Mouse (Mus musculus): ENCODE measurements around the gene Gm10272. TPM values are rescaled to one million over a fixed set of nuclear protein-coding genes. Genes with fewer than 3 reads are reported as not detected.

Gene Gm10272
- polyA plus RNA-seq (2021; fragmentation: Nextera tagmentation): not detected in 2 replicates
- long read RNA-seq, experiment 1: 0 reads
- long read RNA-seq, experiment 2: 0 reads

DNA sequence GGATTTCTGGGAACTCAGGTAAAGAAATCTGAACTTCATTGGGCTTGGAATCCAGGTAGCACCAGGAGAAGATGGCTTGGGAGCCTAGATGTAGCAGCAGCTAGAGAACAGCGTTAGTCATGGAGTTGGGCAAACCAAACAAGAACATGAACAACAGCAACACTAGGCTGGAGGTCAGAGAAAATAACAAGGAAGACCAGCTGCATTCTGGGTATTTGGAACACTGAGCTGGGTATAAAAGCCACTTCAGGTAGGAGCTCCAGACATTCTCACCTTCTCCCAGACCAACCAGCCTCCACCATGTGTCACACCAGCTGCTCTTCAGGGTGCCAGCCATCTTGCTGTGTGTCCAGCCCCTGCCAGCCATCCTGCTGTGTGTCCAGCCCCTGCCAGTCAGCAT, at the start of gene Gm10272:
Gm10272 (plus strand) TSS at position 301 of the 400 bp plus-strand sequence.

DNA sequence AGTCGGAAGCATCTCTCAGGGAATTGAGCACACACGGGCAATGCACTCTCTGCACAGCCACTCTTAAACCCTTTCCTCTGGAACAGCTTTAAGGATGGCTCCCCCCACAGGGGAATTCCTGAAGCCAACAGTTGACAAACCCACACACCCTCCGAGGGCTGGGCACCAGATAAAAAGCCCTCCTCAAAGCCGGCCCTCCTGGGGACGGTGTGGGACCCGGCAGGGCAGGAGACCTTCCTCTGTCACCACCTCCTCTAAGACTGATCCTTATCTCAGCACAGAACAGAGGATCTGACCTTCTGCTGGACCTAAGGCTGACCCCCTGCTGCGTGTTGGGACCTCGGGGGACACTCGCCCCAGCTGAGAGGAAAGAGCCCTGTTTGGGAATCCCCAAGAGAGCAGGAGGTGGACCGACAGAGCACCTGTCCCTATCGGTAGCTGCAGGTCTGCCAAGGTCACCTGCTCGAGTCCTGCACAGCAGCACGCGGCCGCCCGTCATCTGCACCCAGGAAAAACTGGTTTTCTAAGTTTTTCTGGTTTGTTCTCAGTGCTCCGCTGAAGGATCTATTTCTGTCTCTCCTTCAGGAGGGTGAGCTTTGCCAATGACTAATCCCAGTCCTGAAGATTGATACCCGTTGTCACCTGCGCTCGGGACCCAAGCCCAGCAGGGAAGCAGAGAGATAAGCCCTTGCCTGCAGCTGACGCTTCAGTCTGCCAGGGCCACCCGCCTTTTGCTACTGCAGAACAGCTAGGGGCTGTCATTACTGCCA, 20.3 kb upstream of the Gm10272 start, which contains the start of gene Tspear:
Tspear (plus strand) TSS at position 675 of the 770 bp plus-strand sequence.

DNA sequence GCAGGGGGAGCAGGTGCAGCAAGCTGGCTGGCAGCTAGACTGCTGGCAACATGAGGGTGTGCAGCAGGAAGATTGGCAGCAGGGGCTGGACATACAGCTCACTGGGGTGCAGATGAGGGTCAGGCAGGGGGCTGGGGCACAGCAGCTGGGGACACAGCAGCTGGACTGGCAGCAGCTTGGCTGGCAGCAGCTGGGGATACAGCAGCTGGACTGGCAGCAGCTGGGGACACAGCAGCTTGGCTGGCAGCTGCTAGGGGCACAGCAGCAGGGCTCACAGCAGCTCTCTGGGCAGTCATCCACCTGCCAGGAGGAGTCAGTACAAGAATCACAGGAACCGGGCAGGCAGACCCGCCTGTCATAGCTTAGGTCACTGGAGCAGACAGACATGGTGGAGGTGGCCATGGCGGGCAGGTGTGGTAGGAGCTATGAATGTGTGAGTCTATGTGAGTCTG, 16.0 kb upstream of the Gm10272 start, which contains the start of gene Gm19402:
Gm19402 (minus strand) TSS at position 402 of the 452 bp plus-strand sequence.

GRCm38 (mm10) chr10:77697133-77697532, 9.3 kb upstream of the Gm10272 start, which contains the start of gene Gm9508:
Gene Gm9508, minus strand, starts transcription at chr10:77697233.

DNA sequence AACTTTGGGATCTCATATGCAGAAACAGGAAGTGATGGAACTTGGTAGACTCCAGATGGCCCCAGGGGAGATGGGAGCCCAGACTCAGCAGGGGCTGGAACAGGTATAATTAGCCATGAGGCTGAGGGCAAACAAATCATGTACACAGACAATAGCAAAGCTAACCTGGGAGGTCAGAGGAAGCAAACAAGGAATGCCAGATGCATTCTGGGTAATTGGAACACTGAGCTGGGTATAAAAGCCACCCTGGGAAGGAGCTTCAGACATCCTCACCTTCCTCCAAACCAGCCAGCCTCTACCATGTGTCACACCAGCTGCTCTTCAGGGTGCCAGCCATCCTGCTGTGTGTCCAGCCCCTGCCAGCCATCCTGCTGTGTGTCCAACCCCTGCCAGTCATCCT, 4.7 kb downstream of the Gm10272 start, which contains the start of gene Gm10024:
Gm10024 (plus strand) TSS at position 301 of the 400 bp plus-strand sequence.

GRCm38 (mm10) chr10:77715507-77715906, 9.1 kb downstream of the Gm10272 start, which contains the start of gene Gm10142:
Gene Gm10142, plus strand, starts transcription at chr10:77715807.

DNA sequence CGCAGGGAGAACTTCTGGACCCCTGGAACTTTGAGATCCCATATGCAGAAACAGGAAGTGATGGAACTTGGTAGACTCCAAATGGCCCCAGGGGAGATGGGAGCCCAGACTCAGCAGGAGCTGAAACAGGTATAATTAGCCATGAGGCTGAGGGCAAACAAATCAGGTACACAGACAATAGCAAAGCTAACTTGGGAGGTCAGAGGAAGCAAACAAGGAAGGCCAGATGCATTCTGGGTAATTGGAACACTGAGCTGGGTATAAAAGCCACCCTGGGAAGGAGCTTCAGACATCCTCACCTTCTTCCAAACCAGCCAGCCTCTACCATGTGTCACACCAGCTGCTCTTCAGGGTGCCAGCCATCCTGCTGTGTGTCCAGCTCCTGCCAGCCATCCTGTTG, 13.9 kb downstream of the Gm10272 start, which contains the start of gene Krtap12-1:
Krtap12-1 (plus strand) TSS at position 301 of the 400 bp plus-strand sequence.

DNA sequence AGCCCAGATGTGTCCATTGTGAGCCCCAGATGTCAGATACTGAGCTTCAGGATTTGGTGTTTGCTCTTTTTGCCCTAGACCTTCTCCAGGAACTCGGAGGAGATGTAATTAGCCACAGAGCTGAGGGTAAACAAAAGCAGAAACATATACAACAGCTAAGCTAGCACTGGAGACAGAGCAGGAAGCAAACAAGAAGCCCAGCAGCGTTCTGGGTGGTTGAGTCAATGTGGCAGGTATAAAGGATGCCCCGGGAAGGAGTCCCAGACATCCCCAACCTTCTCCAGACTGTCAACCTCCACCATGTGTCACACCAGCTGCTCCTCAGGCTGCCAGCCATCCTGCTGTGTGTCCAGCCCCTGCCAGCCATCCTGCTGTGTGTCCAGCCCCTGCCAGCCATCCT, 19.8 kb downstream of the Gm10272 start, which contains the start of gene Gm10100:
Gm10100 (plus strand) TSS at position 301 of the 400 bp plus-strand sequence.

GRCm38 (mm10) chr10:77741924-77742688, 35.7 kb downstream of the Gm10272 start, which contains the start of gene Gm18596:
Gene Gm18596, minus strand, starts transcription at chr10:77742638.

GRCm38 (mm10) chr10:77751254-77751653, 44.8 kb downstream of the Gm10272 start, which contains the start of gene Gm9736:
Gene Gm9736, minus strand, starts transcription at chr10:77751354.

Other genes starting within 250 kb of the Gm10272 start
- gene Fam207a, start 190.8 kb upstream of the Gm10272 start, polyA plus RNA-seq (2021; fragmentation: Nextera tagmentation): 26.3 and 30.1 TPM in 2 replicates
- 6.9 and 7.4 TPM in 2 replicates for gene Itgb2, start 176.4 kb upstream of the Gm10272 start, polyA plus RNA-seq (2021; fragmentation: Nextera tagmentation)
- 78.1 and 78.4 TPM in 2 replicates for gene Pttg1ip, start 124.9 kb upstream of the Gm10272 start, polyA plus RNA-seq (2021; fragmentation: Nextera tagmentation)
- 138 and 169 TPM in 2 replicates for gene Sumo3, start 100.5 kb upstream of the Gm10272 start, polyA plus RNA-seq (2021; fragmentation: Nextera tagmentation)
- gene Gm49325, start 100.4 kb upstream of the Gm10272 start, polyA plus RNA-seq (2021; fragmentation: Nextera tagmentation): 2.2 and 4.3 TPM in 2 replicates
- gene Ube2g2, start 84.4 kb upstream of the Gm10272 start, polyA plus RNA-seq (2021; fragmentation: Nextera tagmentation): 64.6 and 69.3 TPM in 2 replicates
- 0.09 and 0.26 TPM in 2 replicates for gene Tspear, start 20.1 kb upstream of the Gm10272 start, polyA plus RNA-seq (2021; fragmentation: Nextera tagmentation)
- not detected in 2 replicates for gene Gm19402, start 15.9 kb upstream of the Gm10272 start, polyA plus RNA-seq (2021; fragmentation: Nextera tagmentation)
- not detected in 2 replicates for gene Gm9508, start 9.4 kb upstream of the Gm10272 start, polyA plus RNA-seq (2021; fragmentation: Nextera tagmentation)
- not detected in 2 replicates for gene Gm10024, start 4.8 kb downstream of the Gm10272 start, polyA plus RNA-seq (2021; fragmentation: Nextera tagmentation)
- not detected in 2 replicates for gene Gm10142, start 9.2 kb downstream of the Gm10272 start, polyA plus RNA-seq (2021; fragmentation: Nextera tagmentation)
- not detected in 2 replicates for gene Krtap12-1, start 14.0 kb downstream of the Gm10272 start, polyA plus RNA-seq (2021; fragmentation: Nextera tagmentation)
- not detected in 2 replicates for gene Gm10100, start 19.9 kb downstream of the Gm10272 start, polyA plus RNA-seq (2021; fragmentation: Nextera tagmentation)
- not detected in 2 replicates for gene Gm18596, start 36.0 kb downstream of the Gm10272 start, polyA plus RNA-seq (2021; fragmentation: Nextera tagmentation)
- not detected in 2 replicates for gene Gm9736, start 44.7 kb downstream of the Gm10272 start, polyA plus RNA-seq (2021; fragmentation: Nextera tagmentation)
- not detected in 2 replicates for gene Gm3233, start 53.1 kb downstream of the Gm10272 start, polyA plus RNA-seq (2021; fragmentation: Nextera tagmentation)
- gene Gm3238, start 64.7 kb downstream of the Gm10272 start, polyA plus RNA-seq (2021; fragmentation: Nextera tagmentation): not detected in 2 replicates
- gene Gm7138, start 70.3 kb downstream of the Gm10272 start, polyA plus RNA-seq (2021; fragmentation: Nextera tagmentation): not detected in 2 replicates
- not detected in 2 replicates for gene Gm3250, start 75.9 kb downstream of the Gm10272 start, polyA plus RNA-seq (2021; fragmentation: Nextera tagmentation)
- gene Gm7137, start 81.6 kb downstream of the Gm10272 start, polyA plus RNA-seq (2021; fragmentation: Nextera tagmentation): not detected in 2 replicates
- gene Gm9639, start 88.5 kb downstream of the Gm10272 start, polyA plus RNA-seq (2021; fragmentation: Nextera tagmentation): not detected in 2 replicates
- not detected in 2 replicates for gene Gm19668, start 92.5 kb downstream of the Gm10272 start, polyA plus RNA-seq (2021; fragmentation: Nextera tagmentation)
- gene Gm9507, start 105.2 kb downstream of the Gm10272 start, polyA plus RNA-seq (2021; fragmentation: Nextera tagmentation): not detected in 2 replicates
- not detected in 2 replicates for gene Gm2696, start 108.1 kb downstream of the Gm10272 start, polyA plus RNA-seq (2021; fragmentation: Nextera tagmentation)
- not detected in 2 replicates for gene Krtap10-4, start 120.5 kb downstream of the Gm10272 start, polyA plus RNA-seq (2021; fragmentation: Nextera tagmentation)
- gene Krtap10-10, start 129.3 kb downstream of the Gm10272 start, polyA plus RNA-seq (2021; fragmentation: Nextera tagmentation): not detected in 2 replicates
- gene Gm36176, start 140.2 kb downstream of the Gm10272 start, polyA plus RNA-seq (2021; fragmentation: Nextera tagmentation): not detected in 2 replicates
- not detected in 2 replicates for gene Gm10318, start 146.2 kb downstream of the Gm10272 start, polyA plus RNA-seq (2021; fragmentation: Nextera tagmentation)
- gene Gm3285, start 155.3 kb downstream of the Gm10272 start, polyA plus RNA-seq (2021; fragmentation: Nextera tagmentation): not detected in 2 replicates
- gene Lrrc3, start 195.9 kb downstream of the Gm10272 start, polyA plus RNA-seq (2021; fragmentation: Nextera tagmentation): 2.7 and 2.9 TPM in 2 replicates